25 mouse cellular contexts compared by ENCODE assay signal in genomic region chr2:129254076-129254475, GRCm38 (mm10). TPM values are rescaled to one million over a fixed set of nuclear protein-coding genes. Genes with fewer than 3 reads are reported as not detected.
A peak's percentile ranks its signal among the peaks of the same experiment; 100 is the strongest.
DNase-seq lines count a peak whose midpoint lies in the region; ATAC-seq and TF ChIP-seq lines count a peak whose summit lies in the region.
"Had no signal": no experiment of that assay in that cellular context is flagged by ENCODE, and none has a peak within 500 bp of the region (broad histone marks: within the 10 kb centered on the region; RNA-seq: fewer than 3 reads in every experiment).

No protein-coding gene starts in this region.

- H3K4me2 ChIP-seq in intestine, embryonic 14.5 days (ENCODE audit: low read length) = no peak overlapping the region
- no peak overlapping the region for H3K4me2 ChIP-seq in intestine, embryonic 15.5 days (replicated peaks)
- H3K4me2 ChIP-seq in intestine, embryonic 16.5 days (ENCODE audit: low read depth, low read length) = no peak overlapping the region
- no peak overlapping the region for H3K4me2 ChIP-seq in intestine, postnatal 0 days (replicated peaks; ENCODE audit: low read depth)
- no peak overlapping the region for H3K4me2 ChIP-seq in forebrain, embryonic 14.5 days (ENCODE audit: low read length)

- H3K4me3 ChIP-seq in intestine, embryonic 14.5 days (ENCODE audit: low read depth, low read length) = no peak overlapping the region
- H3K4me3 ChIP-seq in intestine, embryonic 15.5 days (replicated peaks) = no peak overlapping the region
- H3K4me3 ChIP-seq in intestine, embryonic 16.5 days (ENCODE audit: low read length) = no peak overlapping the region
- H3K4me3 ChIP-seq in intestine, postnatal 0 days (ENCODE audit: low read depth, low read length) = no peak overlapping the region
- H3K4me3 ChIP-seq in forebrain, embryonic 14.5 days (ENCODE audit: low read depth, low read length) = no peak overlapping the region

- no peak overlapping the region for H3K9ac ChIP-seq in intestine, embryonic 14.5 days (ENCODE audit: low read length)
- no peak overlapping the region for H3K9ac ChIP-seq in intestine, embryonic 15.5 days
- no peak overlapping the region for H3K9ac ChIP-seq in intestine, embryonic 16.5 days (ENCODE audit: low read depth, low read length)
- H3K9ac ChIP-seq in intestine, postnatal 0 days (ENCODE audit: low read depth, low read length) = no peak overlapping the region
- H3K9ac ChIP-seq in forebrain, embryonic 14.5 days (ENCODE audit: low read length) = no peak overlapping the region

- H3K27ac ChIP-seq in intestine, embryonic 14.5 days (ENCODE audit: low read depth) = peak overlapping the region; percentile 60
- H3K27ac ChIP-seq in intestine, embryonic 15.5 days = no peak overlapping the region
- H3K27ac ChIP-seq in intestine, embryonic 16.5 days (ENCODE audit: low read length) = no peak overlapping the region
- no peak overlapping the region for H3K27ac ChIP-seq in intestine, postnatal 0 days (ENCODE audit: low read depth, low read length)
- H3K27ac ChIP-seq in forebrain, embryonic 14.5 days (ENCODE audit: low read depth, low read length) = no peak overlapping the region

- 18% methylated on average over 2 of the region's 2 CpGs for WGBS in intestine, embryonic 14.5 days
- 18% methylated on average over 2 of the region's 2 CpGs for WGBS in intestine, embryonic 15.5 days
- 12% methylated on average over 2 of the region's 2 CpGs for WGBS in intestine, embryonic 16.5 days
- WGBS in intestine, postnatal 0 days = 11% methylated on average over 2 of the region's 2 CpGs
- 81% methylated on average over 2 of the region's 2 CpGs for WGBS in forebrain, embryonic 14.5 days

- peak; percentile 67 for ATAC-seq in intestine, embryonic 14.5 days (replicated peaks; ENCODE audit: low FRiP score, low TSS enrichment, low read depth)
- peak; percentile 74 for ATAC-seq in intestine, embryonic 15.5 days
- ATAC-seq in intestine, embryonic 16.5 days = peak; percentile 67
- ATAC-seq in intestine, postnatal 0 days = peak; percentile 52
- ATAC-seq in forebrain, embryonic 14.5 days = no peak
- ATAC-seq: activated CD4-positive, CD25-positive, alpha-beta regulatory T cell, adult 4 months; CD4-positive, CD25-positive, alpha-beta regulatory T cell, adult 4 months; Patski had no signal

- peak; percentile 40 for DNase-seq in intestine, embryonic 14.5 days (ENCODE audit: low spot score)
- DNase-seq in adrenal gland, adult 2 months = no peak
- DNase-seq in forebrain, embryonic 14.5 days (ENCODE audit: low spot score) = no peak
- no peak for DNase-seq in cerebellum, adult 8-10 months
- no peak for DNase-seq in cerebellum, adult 9-11 months
- DNase-seq: adrenal gland, adult 8-10 months; adrenal gland, postnatal 10 days; adrenal gland, postnatal 14 days; adrenal gland, postnatal 25 days; adrenal gland, postnatal 36 days; B cell, adult 2 months; cerebellum, adult 11 months; cerebellum, adult 11-12 months; cerebellum, adult 18-20 months had no signal

- H3K27me3 ChIP-seq in intestine, embryonic 14.5 days (replicated peaks; ENCODE audit: control insufficient read depth, insufficient read depth, low read length) = no peaks in the 10 kb centered on the region
- H3K27me3 ChIP-seq in intestine, embryonic 15.5 days (replicated peaks) = no peaks in the 10 kb centered on the region
- H3K27me3 ChIP-seq in intestine, embryonic 16.5 days (replicated peaks; ENCODE audit: control insufficient read depth, insufficient read depth, low read length) = no peaks in the 10 kb centered on the region
- H3K27me3 ChIP-seq in intestine, postnatal 0 days (replicated peaks; ENCODE audit: control insufficient read depth, insufficient read depth, low read length) = 0 out of 2 replicates have a peak, but pooled peaks cover 3% of the 10 kb centered on the region
- H3K27me3 ChIP-seq in forebrain, embryonic 14.5 days (replicated peaks; ENCODE audit: control insufficient read depth, insufficient read depth, low read length) = no peaks in the 10 kb centered on the region
- H3K27me3 ChIP-seq: CH12.LX, Patski had no signal

- no peaks in the 10 kb centered on the region for H3K9me3 ChIP-seq in intestine, embryonic 14.5 days (ENCODE audit: control insufficient read depth, low read length)
- no peaks in the 10 kb centered on the region for H3K9me3 ChIP-seq in intestine, embryonic 15.5 days
- no peaks in the 10 kb centered on the region for H3K9me3 ChIP-seq in intestine, embryonic 16.5 days (ENCODE audit: control insufficient read depth, low read length)
- H3K9me3 ChIP-seq in intestine, postnatal 0 days (ENCODE audit: control insufficient read depth) = no peaks in the 10 kb centered on the region
- H3K9me3 ChIP-seq in forebrain, embryonic 14.5 days (replicated peaks; ENCODE audit: control insufficient read depth, low read length) = no peaks in the 10 kb centered on the region
- H3K9me3 ChIP-seq: G1E had no signal

- TF ChIP-seq CTCF in intestine, postnatal 0 days (IDR thresholded peaks at IDR 0.05; ENCODE audit: low read depth) = no peak

- no peaks in the 10 kb centered on the region for H3K36me3 ChIP-seq in intestine, embryonic 14.5 days (ENCODE audit: control insufficient read depth, insufficient read depth, low read length)
- H3K36me3 ChIP-seq in intestine, embryonic 15.5 days = no peaks in the 10 kb centered on the region
- no peaks in the 10 kb centered on the region for H3K36me3 ChIP-seq in intestine, embryonic 16.5 days (ENCODE audit: control insufficient read depth, insufficient read depth, low read length)
- H3K36me3 ChIP-seq in intestine, postnatal 0 days (ENCODE audit: control insufficient read depth, insufficient read depth) = no peaks in the 10 kb centered on the region
- no peaks in the 10 kb centered on the region for H3K36me3 ChIP-seq in forebrain, embryonic 14.5 days (ENCODE audit: control insufficient read depth, insufficient read depth, low read length)
- H3K36me3 ChIP-seq: G1E had no signal

- H3K4me1 ChIP-seq in intestine, embryonic 14.5 days (replicated peaks; ENCODE audit: control insufficient read depth, insufficient read depth, low read length) = peaks cover 18% of the 10 kb centered on the region; the same call in 1 of the 2 replicates
- peaks cover 26% of the 10 kb centered on the region for H3K4me1 ChIP-seq in intestine, embryonic 15.5 days (replicated peaks)
- H3K4me1 ChIP-seq in intestine, embryonic 16.5 days (ENCODE audit: control insufficient read depth, insufficient read depth, low read length) = peaks cover 16% of the 10 kb centered on the region
- H3K4me1 ChIP-seq in intestine, postnatal 0 days (replicated peaks; ENCODE audit: control insufficient read depth, insufficient read depth, low read length) = no peaks in the 10 kb centered on the region; the same call in 1 of the 2 replicates
- 0 out of 2 replicates have a peak, but pooled peaks cover 2% of the 10 kb centered on the region for H3K4me1 ChIP-seq in forebrain, embryonic 14.5 days (ENCODE audit: control insufficient read depth, insufficient read depth, low read length)

RNA-seq across cellular contexts. Expression of gene Ckap2l, which starts 42.9 kb away (rescaled TPM):
- polyA plus RNA-seq in intestine, embryonic 14.5 days (2014; fragmentation: Nextera tagmentation; extraction: Ambion mirVana) = 48.6 and 60.1 TPM in 2 replicates
- polyA plus RNA-seq in intestine, embryonic 15.5 days (2015; fragmentation: Nextera tagmentation; extraction: Ambion mirVana) = 34.2 and 35.8 TPM in 2 replicates
- polyA plus RNA-seq in intestine, embryonic 16.5 days (2015; fragmentation: Nextera tagmentation; extraction: Ambion mirVana) = 30.9 and 32.7 TPM in 2 replicates
- polyA plus RNA-seq in intestine, postnatal 0 days (2015; fragmentation: Nextera tagmentation; extraction: Ambion mirVana) = 9.2 and 11.0 TPM in 2 replicates
- 1 to 10 TPM in 1 of 2 experiments, under 1 TPM in 1; 0.97 to 1.7 TPM for total RNA-seq in adrenal gland, adult 2 months (2021)
- polyA plus RNA-seq in adrenal gland, adult 2 months (2012; rRNA removed) = 0.09 and 0.10 TPM in 2 replicates
- 36.6 and 44.2 TPM in 2 replicates for polyA plus RNA-seq in forebrain, embryonic 14.5 days (2014; fragmentation: Nextera tagmentation; extraction: Ambion mirVana)

RNA-seq across cellular contexts. Expression of gene Slc20a1, which starts 55.5 kb away (rescaled TPM):
- polyA plus RNA-seq in intestine, embryonic 14.5 days (2014; fragmentation: Nextera tagmentation; extraction: Ambion mirVana) = 61.1 and 67.8 TPM in 2 replicates
- 33.6 and 35.4 TPM in 2 replicates for polyA plus RNA-seq in intestine, embryonic 15.5 days (2015; fragmentation: Nextera tagmentation; extraction: Ambion mirVana)
- 28.8 and 30.4 TPM in 2 replicates for polyA plus RNA-seq in intestine, embryonic 16.5 days (2015; fragmentation: Nextera tagmentation; extraction: Ambion mirVana)
- 14.4 and 16.0 TPM in 2 replicates for polyA plus RNA-seq in intestine, postnatal 0 days (2015; fragmentation: Nextera tagmentation; extraction: Ambion mirVana)
- total RNA-seq in adrenal gland, adult 2 months (2021) = 10 to 100 TPM; 12.4 to 14.1 TPM
- polyA plus RNA-seq in adrenal gland, adult 2 months (2012; rRNA removed) = 6.8 and 9.4 TPM in 2 replicates
- polyA plus RNA-seq in forebrain, embryonic 14.5 days (2014; fragmentation: Nextera tagmentation; extraction: Ambion mirVana) = 46.8 and 55.4 TPM in 2 replicates

RNA-seq across cellular contexts. Expression of gene Il1a, which starts 55.7 kb away (rescaled TPM):
- polyA plus RNA-seq in intestine, embryonic 14.5 days (2014; fragmentation: Nextera tagmentation; extraction: Ambion mirVana) = 0.15 TPM in 1 of 2 replicates, not detected in the other
- 0.40 and 0.68 TPM in 2 replicates for polyA plus RNA-seq in intestine, embryonic 15.5 days (2015; fragmentation: Nextera tagmentation; extraction: Ambion mirVana)
- 1.3 and 3.1 TPM in 2 replicates for polyA plus RNA-seq in intestine, embryonic 16.5 days (2015; fragmentation: Nextera tagmentation; extraction: Ambion mirVana)
- polyA plus RNA-seq in intestine, postnatal 0 days (2015; fragmentation: Nextera tagmentation; extraction: Ambion mirVana) = 10.2 and 18.4 TPM in 2 replicates
- total RNA-seq in adrenal gland, adult 2 months (2021) = not detected
- not detected in 2 replicates for polyA plus RNA-seq in adrenal gland, adult 2 months (2012; rRNA removed)
- 0.31 and 0.37 TPM in 2 replicates for polyA plus RNA-seq in forebrain, embryonic 14.5 days (2014; fragmentation: Nextera tagmentation; extraction: Ambion mirVana)
- total RNA-seq: adrenal gland, adult 8-10 months; adrenal gland, postnatal 25 days; ES-E14; MEL had no signal
- polyA plus RNA-seq: C2C12; CD4-positive, CD25-positive, alpha-beta regulatory T cell, adult 4 months; G1E had no signal
